Mouse (Mus musculus): ENCODE results near the gene Akap13.
"Not testable (repeated sequence)": the region's sequence is repeated elsewhere in the genome, so short reads cannot be mapped to it uniquely, and the experiment has no call there.

The Akap13 gene

DNA sequence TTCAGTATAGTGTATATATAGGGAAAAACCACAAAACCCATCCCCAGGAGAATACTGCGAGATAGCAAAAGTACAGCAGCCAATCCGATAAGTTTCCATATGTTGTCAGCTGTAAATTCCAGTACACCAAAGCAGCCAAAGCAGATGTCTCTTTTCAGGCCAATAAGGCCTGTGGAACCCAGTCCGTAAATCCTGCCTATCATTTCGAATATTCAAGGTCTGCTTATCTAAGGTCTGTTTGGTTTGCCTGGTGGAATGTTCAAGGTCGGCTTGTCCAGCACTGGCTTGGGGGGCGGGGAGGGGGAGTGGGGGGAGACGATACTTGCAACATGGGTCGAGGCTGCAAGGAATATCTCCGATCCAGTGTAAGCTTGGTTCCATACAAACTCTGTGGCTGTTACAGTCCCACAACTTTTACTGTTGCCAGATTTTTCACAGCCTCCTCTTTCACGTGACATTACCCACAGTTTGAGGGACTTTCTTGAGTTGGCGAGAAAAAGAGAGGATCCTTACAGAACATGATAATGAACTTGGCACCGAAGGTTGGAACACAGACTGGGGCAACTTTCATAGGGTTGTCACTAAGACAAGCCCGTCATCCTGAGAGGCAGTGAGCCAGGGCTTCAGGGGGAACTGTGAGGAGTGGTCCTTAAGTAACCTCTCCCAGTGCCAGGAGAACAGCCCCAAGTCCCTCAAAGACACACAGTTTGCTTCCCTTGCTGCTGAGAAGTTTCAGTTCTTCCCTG is 335.9 kb downstream of the Akap13 start:
- not testable (repeated sequence) for DNase-seq (ENCODE audit: low spot score in 2 of 2)

- DNase-seq (ENCODE audit: low spot score in 2 of 2): no peak
Measured at GRCm38 (mm10) chr7:75793091-75793490, 337.8 kb downstream of the Akap13 start.

DNA sequence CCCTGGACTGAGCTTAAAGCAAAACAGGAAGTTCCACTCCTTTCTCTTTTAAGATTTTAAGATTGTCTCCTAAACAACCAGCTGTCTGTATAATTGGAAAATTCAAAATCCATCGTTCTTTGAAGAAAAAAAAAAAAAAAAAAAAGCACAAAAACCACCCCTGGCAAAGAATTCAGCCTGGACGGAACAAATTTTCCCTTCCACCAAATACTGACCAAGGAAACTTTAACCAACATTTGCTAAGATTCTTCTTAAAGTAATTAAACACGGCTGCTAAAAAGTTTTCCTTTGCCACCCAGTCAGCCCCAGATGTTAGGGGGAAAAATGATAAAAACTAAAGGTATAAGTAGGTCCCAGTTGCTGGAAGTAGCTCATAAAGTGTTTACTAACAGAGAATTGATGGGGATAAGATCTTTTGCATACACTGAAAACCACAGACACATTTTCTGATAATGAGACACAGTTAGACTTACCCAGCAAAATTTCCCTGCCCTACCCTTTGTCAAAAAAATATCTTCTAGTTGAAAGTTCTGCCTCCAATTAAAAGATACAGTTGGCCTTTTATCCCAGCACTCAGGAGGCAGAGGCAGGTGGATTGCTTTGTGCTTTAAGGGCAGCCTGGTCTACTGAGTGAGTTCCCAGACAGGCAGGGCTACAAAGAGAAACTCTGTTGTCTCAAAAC is 338.5 kb downstream of the Akap13 start:
- DNase-seq (ENCODE audit: low spot score in 2 of 2): no peak

DNA sequence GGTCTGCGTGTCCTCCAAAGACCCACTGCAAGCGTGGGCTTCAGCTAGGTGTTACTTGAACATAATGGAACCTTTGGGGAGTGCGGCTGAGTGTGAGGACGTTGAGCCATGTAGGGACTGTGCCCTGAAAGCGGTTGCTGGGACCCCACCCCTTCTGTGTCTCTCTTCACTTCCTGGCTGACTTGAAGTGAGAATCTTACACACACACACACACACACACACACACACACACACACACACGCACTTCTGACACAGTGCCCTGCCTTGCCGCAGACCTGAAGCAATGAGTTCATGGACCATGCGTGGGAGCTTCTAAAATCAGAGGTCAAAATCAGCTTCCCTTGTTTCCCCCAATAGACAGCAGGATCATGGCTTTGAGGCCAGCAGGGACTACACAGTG is 339.8 kb downstream of the Akap13 start:
- no peak for DNase-seq (ENCODE audit: low spot score in 2 of 2)

DNA sequence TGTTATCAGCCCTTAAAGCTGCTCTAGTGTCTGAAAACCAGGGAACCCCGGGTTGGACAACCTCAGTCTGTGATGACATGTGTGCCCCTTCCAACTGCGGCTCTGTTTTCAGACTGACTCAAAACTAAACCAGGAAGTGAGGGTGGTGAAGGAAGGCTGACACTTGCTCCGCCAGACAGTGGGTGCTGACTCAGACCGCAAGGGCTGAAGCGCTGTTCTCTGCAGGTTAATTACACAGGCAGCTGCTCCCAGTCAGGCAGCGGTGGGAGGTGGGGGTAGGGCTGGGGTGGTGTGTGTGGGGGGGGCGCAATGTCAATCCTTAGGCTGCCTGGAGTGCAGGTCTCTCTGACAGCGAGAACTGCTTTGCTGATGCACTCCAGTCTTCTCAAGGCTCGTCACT is 341.1 kb downstream of the Akap13 start:
- no peak for DNase-seq (ENCODE audit: low spot score in 2 of 2)

- no peak for DNase-seq (ENCODE audit: low spot score in 2 of 2)
Measured at GRCm38 (mm10) chr7:75800530-75800929, 345.2 kb downstream of the Akap13 start.

DNA sequence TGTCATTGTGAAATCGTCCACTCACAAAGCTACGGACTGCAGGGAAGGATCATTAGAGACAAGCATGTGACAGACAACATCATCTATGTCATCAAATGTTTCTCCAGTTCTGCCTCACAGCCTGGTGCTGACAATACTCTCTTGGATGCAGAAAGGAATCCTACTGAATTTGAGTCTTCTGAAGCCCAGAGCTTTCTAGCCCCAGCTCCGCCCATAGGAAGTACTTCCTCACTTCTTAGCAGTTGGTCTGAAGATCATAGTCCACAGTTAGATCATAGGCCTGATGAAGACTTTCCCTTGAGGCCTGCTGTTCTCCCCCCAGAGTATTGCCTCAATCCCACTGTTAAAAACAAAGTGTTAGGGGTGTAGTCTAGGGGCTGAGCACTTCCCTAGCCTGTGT is 345.7 kb downstream of the Akap13 start:
- DNase-seq (ENCODE audit: low spot score in 2 of 2): no peak

DNA sequence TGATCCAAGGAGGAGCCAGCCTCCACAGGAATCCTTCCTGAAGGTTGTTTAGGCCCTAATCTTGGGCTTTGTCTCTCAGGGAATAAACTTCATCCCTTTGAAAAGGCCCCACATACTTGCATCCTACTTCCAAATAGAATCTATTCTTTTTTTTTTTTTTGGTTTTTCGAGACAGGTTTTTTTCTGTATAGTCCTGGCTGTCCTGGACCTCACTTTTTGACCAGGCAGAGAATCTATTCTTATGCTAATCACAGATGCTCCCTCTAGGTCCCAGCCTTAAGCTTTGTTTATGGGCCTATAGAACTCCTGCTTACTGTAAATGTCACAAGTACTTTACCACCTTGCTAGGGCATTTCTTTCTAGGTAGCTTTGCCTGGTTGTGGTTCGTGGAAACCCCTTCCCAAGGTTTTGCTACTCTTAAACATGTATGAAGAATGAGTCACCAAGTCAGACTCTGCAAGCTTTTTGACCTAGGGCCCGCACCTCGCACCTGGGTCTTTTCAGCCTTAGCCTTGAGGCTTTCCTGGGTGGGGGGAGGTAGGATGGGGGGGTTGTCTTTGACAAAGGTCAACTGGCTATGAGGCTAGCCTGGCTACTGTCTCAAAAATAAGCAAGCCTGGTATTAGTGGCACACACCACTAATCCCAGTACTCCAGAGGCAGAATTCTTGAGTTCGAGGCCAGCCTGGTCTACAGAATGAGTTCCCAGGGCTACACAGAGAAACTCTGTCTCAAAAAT is 346.5 kb downstream of the Akap13 start:
- no peak for DNase-seq (ENCODE audit: low spot score in 2 of 2)

GRCm38 (mm10) chr7:75802887-75803286 is 347.6 kb downstream of the Akap13 start:
- no peak for DNase-seq (ENCODE audit: low spot score in 2 of 2)
